ENCODE assay signal across 9 mouse cellular contexts in the genomic region with DNA sequence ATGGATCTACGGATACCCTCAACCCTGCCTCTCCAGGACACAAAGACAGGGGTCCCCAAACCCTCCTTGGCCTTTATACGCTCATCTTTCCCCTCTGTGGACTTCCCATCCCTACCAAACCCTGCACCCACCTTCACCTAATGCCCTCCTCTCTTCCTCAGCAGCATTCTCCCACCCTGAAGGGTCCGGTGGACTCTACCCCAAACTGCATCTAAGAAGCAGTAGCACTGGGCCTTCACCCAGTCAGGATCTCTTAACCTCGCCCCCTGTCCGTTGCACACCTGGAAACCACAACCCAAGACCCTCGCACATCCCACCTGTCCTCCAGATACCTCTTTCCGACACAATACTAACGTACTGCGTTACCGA. TPM values are rescaled to one million over a fixed set of nuclear protein-coding genes. Genes with fewer than 3 reads are reported as not detected.
DNase-seq lines count a peak whose midpoint lies in the region; ATAC-seq lines count a peak whose summit lies in the region.
"Had no signal": no experiment of that assay in that cellular context is flagged by ENCODE, and none has a peak within 500 bp of the region (broad histone marks: within the 10 kb centered on the region; RNA-seq: fewer than 3 reads in every experiment).

No protein-coding gene starts in this region.

- peak overlapping the region; percentile 100 for H3K4me2 ChIP-seq in kidney, embryonic 16.5 days (replicated peaks; ENCODE audit: low read depth, low read length)
- H3K4me2 ChIP-seq in embryonic facial prominence, embryonic 12.5 days (replicated peaks): peak overlapping the region; percentile 96
- H3K4me2 ChIP-seq in hindbrain, embryonic 16.5 days (ENCODE audit: low read length): peak overlapping the region; percentile 92
- H3K4me2 ChIP-seq in midbrain, embryonic 15.5 days: peak overlapping the region; percentile 83

- DNase-seq in kidney, adult 9 months: no peak
- no peak for DNase-seq in layer of hippocampus, postnatal 25 days (ENCODE audit: extremely low spot score in 1 of 2, low spot score in 1 of 2)
- no peak for DNase-seq in gastrocnemius, adult 18-20 months (ENCODE audit: low spot score)

- peaks cover 7% of the 10 kb centered on the region for H3K4me1 ChIP-seq in kidney, embryonic 16.5 days (ENCODE audit: insufficient read depth, low read length)
- H3K4me1 ChIP-seq in embryonic facial prominence, embryonic 12.5 days: peaks cover 6% of the 10 kb centered on the region; the same call in 1 of the 2 replicates
- H3K4me1 ChIP-seq in hindbrain, embryonic 16.5 days (ENCODE audit: control insufficient read depth, insufficient read depth, low read depth, low read length): peaks cover 9% of the 10 kb centered on the region
- peaks cover 15% of the 10 kb centered on the region for H3K4me1 ChIP-seq in midbrain, embryonic 15.5 days

- H3K36me3 ChIP-seq in kidney, embryonic 16.5 days (ENCODE audit: insufficient read depth, low read length): peaks cover 5% of the 10 kb centered on the region
- peaks cover 8% of the 10 kb centered on the region for H3K36me3 ChIP-seq in embryonic facial prominence, embryonic 12.5 days
- H3K36me3 ChIP-seq in hindbrain, embryonic 16.5 days (ENCODE audit: control insufficient read depth, insufficient read depth, low read length): peaks cover 8% of the 10 kb centered on the region
- H3K36me3 ChIP-seq in midbrain, embryonic 15.5 days (replicated peaks): peaks cover 8% of the 10 kb centered on the region

- WGBS in kidney, embryonic 16.5 days: 16% methylated on average over 10 of the region's 10 CpGs
- WGBS in embryonic facial prominence, embryonic 12.5 days: 20% methylated on average over 10 of the region's 10 CpGs
- WGBS in hindbrain, embryonic 16.5 days: 19% methylated on average over 10 of the region's 10 CpGs
- 14% methylated on average over 10 of the region's 10 CpGs for WGBS in midbrain, embryonic 15.5 days

- H3K9me3 ChIP-seq in kidney, embryonic 16.5 days (ENCODE audit: low read length): no peaks in the 10 kb centered on the region
- H3K9me3 ChIP-seq in embryonic facial prominence, embryonic 12.5 days: 0 out of 2 replicates have a peak, but pooled peaks cover 3% of the 10 kb centered on the region
- H3K9me3 ChIP-seq in hindbrain, embryonic 16.5 days (ENCODE audit: control insufficient read depth, low read length): peaks cover 7% of the 10 kb centered on the region
- no peaks in the 10 kb centered on the region for H3K9me3 ChIP-seq in midbrain, embryonic 15.5 days

- no peak; the same call in 1 of the 2 replicates for ATAC-seq in kidney, embryonic 16.5 days (ENCODE audit: low FRiP score, low TSS enrichment)
- peak; percentile 41; the same call in 1 of the 2 replicates for ATAC-seq in embryonic facial prominence, embryonic 12.5 days (ENCODE audit: insufficient number of reproducible peaks, insufficient read depth, low FRiP score, low TSS enrichment)
- ATAC-seq in hindbrain, embryonic 16.5 days: no peak; the same call in 1 of the 2 replicates
- no peak for ATAC-seq in midbrain, embryonic 15.5 days (replicated peaks)
- ATAC-seq in activated CD4-positive, CD25-positive, alpha-beta regulatory T cell, adult 4 months: no peak

- H3K27ac ChIP-seq in kidney, embryonic 16.5 days (ENCODE audit: low read length): no peak overlapping the region
- no peak overlapping the region for H3K27ac ChIP-seq in embryonic facial prominence, embryonic 12.5 days
- H3K27ac ChIP-seq in hindbrain, embryonic 16.5 days (ENCODE audit: low read depth, low read length): no peak overlapping the region
- H3K27ac ChIP-seq in midbrain, embryonic 15.5 days: 0 out of 2 replicates have a peak overlapping the region, but pooled peaks have one; percentile 75

- H3K9ac ChIP-seq in kidney, embryonic 16.5 days (replicated peaks; ENCODE audit: low read length): peak overlapping the region; percentile 77
- H3K9ac ChIP-seq in embryonic facial prominence, embryonic 12.5 days: peak overlapping the region; percentile 79
- H3K9ac ChIP-seq in hindbrain, embryonic 16.5 days (ENCODE audit: low read depth, low read length): peak overlapping the region; percentile 93
- H3K9ac ChIP-seq in midbrain, embryonic 15.5 days: peak overlapping the region; percentile 75

- H3K27me3 ChIP-seq in kidney, embryonic 16.5 days (ENCODE audit: insufficient read depth, low read length): no peaks in the 10 kb centered on the region
- no peaks in the 10 kb centered on the region for H3K27me3 ChIP-seq in embryonic facial prominence, embryonic 12.5 days
- H3K27me3 ChIP-seq in hindbrain, embryonic 16.5 days (replicated peaks; ENCODE audit: control insufficient read depth, insufficient read depth, low read length): no peaks in the 10 kb centered on the region
- no peaks in the 10 kb centered on the region for H3K27me3 ChIP-seq in midbrain, embryonic 15.5 days (replicated peaks)

- peak overlapping the region; percentile 77 for H3K4me3 ChIP-seq in kidney, embryonic 16.5 days (ENCODE audit: low read length)
- peak overlapping the region; percentile 76 for H3K4me3 ChIP-seq in embryonic facial prominence, embryonic 12.5 days
- H3K4me3 ChIP-seq in hindbrain, embryonic 16.5 days (ENCODE audit: low read length): peak overlapping the region; percentile 81
- peak overlapping the region; percentile 61 for H3K4me3 ChIP-seq in midbrain, embryonic 15.5 days

RNA-seq across cellular contexts. Expression of a gene that starts 23.7 kb away (rescaled TPM):
- polyA plus RNA-seq in kidney, embryonic 16.5 days (2015; fragmentation: Nextera tagmentation; extraction: Ambion mirVana): 9.0 and 9.9 TPM in 2 replicates
- 17.4 and 19.4 TPM in 2 replicates for polyA plus RNA-seq in embryonic facial prominence, embryonic 12.5 days (2016; fragmentation: Nextera tagmentation; extraction: Ambion mirVana)
- polyA plus RNA-seq in hindbrain, embryonic 16.5 days (2015; fragmentation: Nextera tagmentation; extraction: Ambion mirVana): 35.3 and 36.2 TPM in 2 replicates
- 35.3 and 35.4 TPM in 2 replicates for polyA plus RNA-seq in midbrain, embryonic 15.5 days (2015; fragmentation: Nextera tagmentation; extraction: Ambion mirVana)
- polyA plus RNA-seq in activated CD4-positive, CD25-positive, alpha-beta regulatory T cell, adult 4 months (2017; shearing (Covaris generic)): under 1 TPM; 0.25 to 0.29 TPM
- 10 to 100 TPM; 17.9 to 18.9 TPM for total RNA-seq in layer of hippocampus, postnatal 25 days (2021)
- 1 to 10 TPM in 1 of 2 experiments, under 1 TPM in 1; 0.36 to 1.2 TPM for total RNA-seq in gastrocnemius, adult 18-20 months (2021)

RNA-seq across cellular contexts. Expression of a gene that starts 38.9 kb away (rescaled TPM):
- 13.6 and 17.5 TPM in 2 replicates for polyA plus RNA-seq in kidney, embryonic 16.5 days (2015; fragmentation: Nextera tagmentation; extraction: Ambion mirVana)
- polyA plus RNA-seq in embryonic facial prominence, embryonic 12.5 days (2016; fragmentation: Nextera tagmentation; extraction: Ambion mirVana): 19.8 TPM in 2 replicates
- polyA plus RNA-seq in hindbrain, embryonic 16.5 days (2015; fragmentation: Nextera tagmentation; extraction: Ambion mirVana): 23.8 and 31.0 TPM in 2 replicates
- 35.2 and 36.0 TPM in 2 replicates for polyA plus RNA-seq in midbrain, embryonic 15.5 days (2015; fragmentation: Nextera tagmentation; extraction: Ambion mirVana)
- polyA plus RNA-seq in activated CD4-positive, CD25-positive, alpha-beta regulatory T cell, adult 4 months (2017; shearing (Covaris generic)): 10 to 100 TPM; 16.8 to 20.2 TPM
- total RNA-seq in layer of hippocampus, postnatal 25 days (2021): 10 to 100 TPM; 22.0 to 26.4 TPM
- 1 to 10 TPM; 3.6 to 4.5 TPM for total RNA-seq in gastrocnemius, adult 18-20 months (2021)

RNA-seq across cellular contexts. Expression of a gene that starts 45.0 kb away (rescaled TPM):
- polyA plus RNA-seq in kidney, embryonic 16.5 days (2015; fragmentation: Nextera tagmentation; extraction: Ambion mirVana): not detected in 2 replicates
- polyA plus RNA-seq in embryonic facial prominence, embryonic 12.5 days (2016; fragmentation: Nextera tagmentation; extraction: Ambion mirVana): not detected in 2 replicates
- 0.03 TPM in 1 of 2 replicates, not detected in the other for polyA plus RNA-seq in hindbrain, embryonic 16.5 days (2015; fragmentation: Nextera tagmentation; extraction: Ambion mirVana)
- polyA plus RNA-seq in midbrain, embryonic 15.5 days (2015; fragmentation: Nextera tagmentation; extraction: Ambion mirVana): not detected in 2 replicates
- under 1 TPM; 0.08 to 0.12 TPM for polyA plus RNA-seq in activated CD4-positive, CD25-positive, alpha-beta regulatory T cell, adult 4 months (2017; shearing (Covaris generic))
- total RNA-seq in layer of hippocampus, postnatal 25 days (2021): not detected
- not detected for total RNA-seq in gastrocnemius, adult 18-20 months (2021)
- polyA plus RNA-seq: gonadal fat pad, adult 2 months had no signal

RNA-seq across cellular contexts. Expression of a gene that starts 54.8 kb away (rescaled TPM):
- 36.0 and 38.8 TPM in 2 replicates for polyA plus RNA-seq in kidney, embryonic 16.5 days (2015; fragmentation: Nextera tagmentation; extraction: Ambion mirVana)
- 39.5 and 41.3 TPM in 2 replicates for polyA plus RNA-seq in embryonic facial prominence, embryonic 12.5 days (2016; fragmentation: Nextera tagmentation; extraction: Ambion mirVana)
- polyA plus RNA-seq in hindbrain, embryonic 16.5 days (2015; fragmentation: Nextera tagmentation; extraction: Ambion mirVana): 24.7 and 30.6 TPM in 2 replicates
- 28.3 and 30.8 TPM in 2 replicates for polyA plus RNA-seq in midbrain, embryonic 15.5 days (2015; fragmentation: Nextera tagmentation; extraction: Ambion mirVana)
- polyA plus RNA-seq in activated CD4-positive, CD25-positive, alpha-beta regulatory T cell, adult 4 months (2017; shearing (Covaris generic)): 10 to 100 TPM; 56.1 to 72.2 TPM
- 10 to 100 TPM; 13.0 to 13.4 TPM for total RNA-seq in layer of hippocampus, postnatal 25 days (2021)
- total RNA-seq in gastrocnemius, adult 18-20 months (2021): 10 to 100 TPM; 12.3 to 12.6 TPM
